Mouse (Mus musculus): ENCODE data around the gene Slc25a23. TPM values are rescaled to one million over a fixed set of nuclear protein-coding genes. Genes with fewer than 3 reads are reported as not detected.
A peak's percentile ranks its signal among the peaks of the same experiment; 100 is the strongest.

Gene Slc25a23
- polyA plus RNA-seq, 1 experiment, result 2.2 TPM

- H3K27me3 ChIP-seq (ENCODE audit: control insufficient read depth, insufficient read depth, insufficient read length), result no peaks in the 10 kb centered on the region
- H3K4me2 ChIP-seq (ENCODE audit: low read depth), result peak overlapping the region; percentile 81
- peak overlapping the region; percentile 20 for H3ac ChIP-seq (ENCODE audit: control insufficient read depth, insufficient read length)
- H3K4me3 ChIP-seq, result peak overlapping the region; percentile 77
- TF ChIP-seq CEBPB (IDR thresholded peaks at IDR 0.05; ENCODE audit: insufficient read depth, poor library complexity, severe bottlenecking) (no peak), E2F4 (IDR thresholded peaks at IDR 0.05; ENCODE audit: insufficient read depth) (no peak), TCF3 (IDR thresholded peaks at IDR 0.05; ENCODE audit: insufficient read length, low read depth) (no peak), MAX (IDR thresholded peaks at IDR 0.05; ENCODE audit: low read depth) (no peak), MYOG (IDR thresholded peaks at IDR 0.05; ENCODE audit: control insufficient read depth in 1 of 3, insufficient read depth in 1 of 3, insufficient read length in 2 of 3, low read depth in 2 of 3) (no peak), TCF12 (IDR thresholded peaks at IDR 0.05; ENCODE audit: insufficient read depth, poor library complexity, severe bottlenecking) (no peak), POLR2A (IDR thresholded peaks at IDR 0.05; ENCODE audit: insufficient read length, low read depth) (no peak), USF1 (IDR thresholded peaks at IDR 0.05; ENCODE audit: low read depth) (no peak), SRF (IDR thresholded peaks at IDR 0.05; ENCODE audit: control insufficient read depth, insufficient read length, low read depth) (no peak), REST (IDR thresholded peaks at IDR 0.05; ENCODE audit: insufficient read depth, insufficient read length) (no peak), POLR2AphosphoS2 (IDR thresholded peaks at IDR 0.05; ENCODE audit: insufficient read length, low read depth) (no peak)
- H3K36me3 ChIP-seq (ENCODE audit: control insufficient read depth, insufficient read depth), result no peaks in the 10 kb centered on the region
- peaks cover 11% of the 10 kb centered on the region for H3K79me2 ChIP-seq (ENCODE audit: control insufficient read depth, insufficient read depth)
Observed at GRCm38 (mm10) chr17:57106035-57106368, 46.3 kb upstream of the Slc25a23 start.

DNA sequence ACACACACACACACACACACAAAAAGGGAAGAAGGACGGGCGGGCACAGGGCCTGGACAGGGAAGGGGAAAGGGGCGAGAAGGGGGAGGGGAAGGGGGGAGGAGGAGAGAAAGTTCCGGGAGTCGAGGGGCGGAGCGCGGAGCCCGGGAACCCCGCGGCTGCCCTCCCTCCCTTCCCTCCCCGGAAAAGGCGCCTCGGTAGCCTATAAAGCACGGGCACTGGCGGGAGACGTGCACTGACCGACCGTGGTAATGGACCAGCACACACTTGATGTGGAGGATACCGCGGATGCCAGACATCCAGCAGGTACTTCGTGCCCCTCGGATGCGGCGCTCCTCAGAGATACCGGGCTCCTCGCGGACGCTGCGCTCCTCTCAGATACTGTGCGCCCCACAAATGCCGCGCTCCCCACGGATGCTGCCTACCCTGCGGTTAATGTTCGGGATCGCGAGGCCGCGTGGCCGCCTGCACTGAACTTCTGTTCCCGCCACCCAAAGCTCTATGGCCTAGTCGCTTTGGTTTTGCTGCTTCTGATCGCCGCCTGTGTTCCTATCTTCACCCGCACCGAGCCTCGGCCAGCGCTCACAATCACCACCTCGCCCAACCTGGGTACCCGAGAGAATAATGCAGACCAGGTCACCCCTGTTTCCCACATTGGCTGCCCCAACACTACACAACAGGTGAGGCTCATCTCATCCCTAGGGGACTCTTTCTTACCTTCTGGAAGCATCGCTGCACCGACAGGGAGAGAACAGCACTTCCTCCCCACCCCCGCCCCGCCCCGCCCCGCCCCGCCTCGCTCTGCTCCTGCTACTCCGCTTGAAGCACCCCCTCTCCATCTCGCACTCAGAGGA lies 45.7 kb upstream of the Slc25a23 start, which contains the start of gene Tnfsf9:
Gene Tnfsf9, plus strand, starts transcription at position 145 of the 854 bp plus-strand sequence.
- Histone ChIP-seq H3ac (ENCODE audit: control insufficient read depth, insufficient read length) (peak within 1 kb of the TSS; percentile 20), H3K4me2 (ENCODE audit: low read depth) (peak within 1 kb of the TSS; percentile 81), H3K4me3 (peak within 1 kb of the TSS; percentile 77), H3K79me2 (ENCODE audit: control insufficient read depth, insufficient read depth) (peaks cover 11% of the 10 kb centered on the region), H3K36me3 (ENCODE audit: control insufficient read depth, insufficient read depth) (no peaks in the 10 kb centered on the region), H3K27me3 (ENCODE audit: control insufficient read depth, insufficient read depth, insufficient read length) (no peaks in the 10 kb centered on the region)
- TF ChIP-seq CEBPB (IDR thresholded peaks at IDR 0.05; ENCODE audit: insufficient read depth, poor library complexity, severe bottlenecking) (no peak), MAX (IDR thresholded peaks at IDR 0.05; ENCODE audit: low read depth) (no peak), REST (IDR thresholded peaks at IDR 0.05; ENCODE audit: insufficient read depth, insufficient read length) (no peak), SRF (IDR thresholded peaks at IDR 0.05; ENCODE audit: control insufficient read depth, insufficient read length, low read depth) (no peak), POLR2AphosphoS2 (IDR thresholded peaks at IDR 0.05; ENCODE audit: insufficient read length, low read depth) (peak; percentile 84), TCF12 (IDR thresholded peaks at IDR 0.05; ENCODE audit: insufficient read depth, poor library complexity, severe bottlenecking) (no peak), USF1 (IDR thresholded peaks at IDR 0.05; ENCODE audit: low read depth) (no peak), E2F4 (IDR thresholded peaks at IDR 0.05; ENCODE audit: insufficient read depth) (no peak), TCF3 (IDR thresholded peaks at IDR 0.05; ENCODE audit: insufficient read length, low read depth) (no peak), MYOG (IDR thresholded peaks at IDR 0.05; ENCODE audit: control insufficient read depth in 1 of 3, insufficient read depth in 1 of 3, insufficient read length in 2 of 3, low read depth in 2 of 3) (no peak), POLR2A (IDR thresholded peaks at IDR 0.05; ENCODE audit: insufficient read length, low read depth) (peak; percentile 84), MYOD1 (IDR thresholded peaks at IDR 0.05; ENCODE audit: control insufficient read depth in 1 of 3, insufficient read length in 2 of 3, low read depth in 2 of 3) (no peak)

DNA sequence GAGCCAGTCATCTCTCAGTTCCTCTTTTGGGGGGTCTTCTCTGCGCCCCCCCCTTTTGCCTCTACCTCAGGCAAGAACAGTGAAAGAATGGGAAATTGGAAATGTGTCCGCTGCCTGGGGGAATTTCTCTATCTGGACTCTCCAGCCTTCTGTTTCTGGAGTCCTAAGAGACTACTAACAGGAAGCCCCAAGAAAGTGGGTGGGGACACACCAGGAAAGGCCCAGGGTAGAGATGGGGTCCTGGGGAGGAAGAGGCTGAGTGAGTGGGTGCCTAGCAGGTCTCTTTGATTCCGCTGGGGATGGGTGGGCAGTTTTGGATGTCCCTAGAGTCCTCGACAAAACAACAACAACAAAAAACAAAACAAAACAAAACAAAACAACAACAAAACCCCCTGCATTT lies 44.8 kb upstream of the Slc25a23 start:
- no peak overlapping the region for H3ac ChIP-seq (ENCODE audit: control insufficient read depth, insufficient read length)
- H3K4me3 ChIP-seq, result peak overlapping the region; percentile 77
- H3K27me3 ChIP-seq (ENCODE audit: control insufficient read depth, insufficient read depth, insufficient read length), result no peaks in the 10 kb centered on the region
- peaks cover 11% of the 10 kb centered on the region for H3K79me2 ChIP-seq (ENCODE audit: control insufficient read depth, insufficient read depth)
- no peaks in the 10 kb centered on the region for H3K36me3 ChIP-seq (ENCODE audit: control insufficient read depth, insufficient read depth)
- peak overlapping the region; percentile 54 for H3K4me2 ChIP-seq (ENCODE audit: low read depth)
- TF ChIP-seq MYOD1 (IDR thresholded peaks at IDR 0.05; ENCODE audit: control insufficient read depth in 1 of 3, insufficient read length in 2 of 3, low read depth in 2 of 3) (no peak), CEBPB (IDR thresholded peaks at IDR 0.05; ENCODE audit: insufficient read depth, poor library complexity, severe bottlenecking) (no peak), POLR2A (IDR thresholded peaks at IDR 0.05; ENCODE audit: insufficient read length, low read depth) (no peak), POLR2AphosphoS2 (IDR thresholded peaks at IDR 0.05; ENCODE audit: insufficient read length, low read depth) (no peak), REST (IDR thresholded peaks at IDR 0.05; ENCODE audit: insufficient read depth, insufficient read length) (no peak), E2F4 (IDR thresholded peaks at IDR 0.05; ENCODE audit: insufficient read depth) (no peak), MAX (IDR thresholded peaks at IDR 0.05; ENCODE audit: low read depth) (no peak), SRF (IDR thresholded peaks at IDR 0.05; ENCODE audit: control insufficient read depth, insufficient read length, low read depth) (no peak), USF1 (IDR thresholded peaks at IDR 0.05; ENCODE audit: low read depth) (no peak), MYOG (IDR thresholded peaks at IDR 0.05; ENCODE audit: control insufficient read depth in 1 of 3, insufficient read depth in 1 of 3, insufficient read length in 2 of 3, low read depth in 2 of 3) (no peak), TCF12 (IDR thresholded peaks at IDR 0.05; ENCODE audit: insufficient read depth, poor library complexity, severe bottlenecking) (no peak)

GRCm38 (mm10) chr17:57102276-57102675 lies 42.6 kb upstream of the Slc25a23 start:
- H3ac ChIP-seq (ENCODE audit: control insufficient read depth, insufficient read length), result no peak overlapping the region
- H3K36me3 ChIP-seq (ENCODE audit: control insufficient read depth, insufficient read depth), result no peaks in the 10 kb centered on the region
- H3K4me3 ChIP-seq, result no peak overlapping the region
- peaks cover 11% of the 10 kb centered on the region for H3K79me2 ChIP-seq (ENCODE audit: control insufficient read depth, insufficient read depth)
- TF ChIP-seq TCF3 (IDR thresholded peaks at IDR 0.05; ENCODE audit: insufficient read length, low read depth) (no peak), SRF (IDR thresholded peaks at IDR 0.05; ENCODE audit: control insufficient read depth, insufficient read length, low read depth) (no peak), POLR2A (IDR thresholded peaks at IDR 0.05; ENCODE audit: insufficient read length, low read depth) (no peak), POLR2AphosphoS2 (IDR thresholded peaks at IDR 0.05; ENCODE audit: insufficient read length, low read depth) (no peak), MYOD1 (IDR thresholded peaks at IDR 0.05; ENCODE audit: control insufficient read depth in 1 of 3, insufficient read length in 2 of 3, low read depth in 2 of 3) (no peak), CEBPB (IDR thresholded peaks at IDR 0.05; ENCODE audit: insufficient read depth, poor library complexity, severe bottlenecking) (no peak), TCF12 (IDR thresholded peaks at IDR 0.05; ENCODE audit: insufficient read depth, poor library complexity, severe bottlenecking) (no peak), MYOG (IDR thresholded peaks at IDR 0.05; ENCODE audit: control insufficient read depth in 1 of 3, insufficient read depth in 1 of 3, insufficient read length in 2 of 3, low read depth in 2 of 3) (no peak), USF1 (IDR thresholded peaks at IDR 0.05; ENCODE audit: low read depth) (no peak), MAX (IDR thresholded peaks at IDR 0.05; ENCODE audit: low read depth) (no peak), REST (IDR thresholded peaks at IDR 0.05; ENCODE audit: insufficient read depth, insufficient read length) (no peak), E2F4 (IDR thresholded peaks at IDR 0.05; ENCODE audit: insufficient read depth) (no peak)
- no peak overlapping the region for H3K4me2 ChIP-seq (ENCODE audit: low read depth)
- no peaks in the 10 kb centered on the region for H3K27me3 ChIP-seq (ENCODE audit: control insufficient read depth, insufficient read depth, insufficient read length)
